Mouse (Mus musculus) embryonic stem cell, embryonic (primary cell): ENCODE data around the gene Tnk2.

ENCODE experiments used
- CTCF ChIA-PET, 4 experiments: fragments of 300-600 bp in 2 of 4; fragments of 350-600 bp in 2 of 4; sonication (Branson Sonifier 250); formaldehyde crosslinking; loops; one replicate each; lab custom pipeline; 2022; ENCODE audit warnings: inconsistent platforms in 2 of 4; lab: Charles Lee
- POLR2A ChIA-PET, 4 experiments: fragments of 300-600 bp in 2 of 4; fragments of 350-600 bp in 2 of 4; sonication (Branson Sonifier 250); formaldehyde crosslinking; loops; one replicate each; lab custom pipeline; 2022; ENCODE audit warnings: antibody characterized with exemption in 4 of 4, inconsistent platforms in 1 of 4; lab: Charles Lee

Tnk2 gene

DNA sequence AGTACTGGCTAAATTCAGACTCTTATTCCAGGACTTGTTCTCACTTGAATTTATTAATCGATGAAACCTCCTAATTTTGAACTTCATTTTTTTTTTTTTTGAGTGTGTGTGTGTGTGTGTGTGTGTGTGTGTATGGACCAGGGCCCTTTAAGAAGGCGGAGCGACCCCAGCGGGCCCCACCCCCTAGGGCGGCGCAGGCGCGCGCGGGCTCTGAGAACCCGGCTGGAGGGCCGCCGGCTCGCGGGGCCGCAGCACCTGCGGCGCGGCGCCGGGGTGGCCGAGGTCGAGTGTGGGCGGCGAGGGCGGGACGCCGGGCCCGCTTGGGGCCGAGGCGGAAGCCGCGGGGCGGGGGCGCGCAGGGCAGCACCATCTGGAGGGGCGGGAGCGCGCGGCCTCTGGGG lies at the start of gene Tnk2:
TSS of gene Tnk2 (plus strand) at position 214 of the 401 bp plus-strand sequence.
- POLR2A ChIA-PET = interaction anchor here (0.6 to 7.3 kb wide), 21 partner anchors 10 to 679 kb away, joined by 3 to 161 read pairs (median 6); partner anchors contain the start of genes Tfrc (in 3 of the 4), Iqcg (in 2 of the 4), Rpl35a (in 2 of the 4) and Pcyt1a (in 1 of the 4)
- CTCF ChIA-PET = interaction anchor here (0.6 to 5.3 kb wide), 9 partner anchors 8 to 725 kb away, joined by 3 to 31 read pairs (median 4); no protein-coding TSS in a partner anchor

DNA sequence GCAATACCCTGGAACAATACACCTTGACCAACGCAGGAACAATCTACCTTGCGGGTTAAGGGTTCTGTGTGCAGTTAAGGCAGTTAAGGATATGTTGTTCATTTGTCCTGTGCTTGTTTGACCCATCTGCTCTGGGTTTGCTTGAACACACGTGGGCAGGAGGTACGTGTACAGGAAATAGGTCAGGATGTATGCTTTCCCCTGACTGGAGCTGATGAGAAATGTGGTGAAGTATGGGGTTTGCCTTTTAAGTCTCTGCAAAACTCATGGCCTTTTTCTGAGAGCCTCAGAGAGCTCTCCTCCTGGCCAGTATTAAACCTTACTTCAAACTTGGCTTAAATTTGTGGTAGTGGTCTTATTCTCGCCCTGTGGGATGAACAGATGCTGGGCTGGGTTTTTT lies 49.8 kb upstream of the Tnk2 start:
- POLR2A ChIA-PET = interaction anchor here in 3 of 4 experiments (0.8 to 7.9 kb wide), 8 partner anchors 15 to 86 kb away, joined by 3 to 48 read pairs (median 5); partner anchors contain the start of gene Tfrc (in 2 of the 3)

DNA sequence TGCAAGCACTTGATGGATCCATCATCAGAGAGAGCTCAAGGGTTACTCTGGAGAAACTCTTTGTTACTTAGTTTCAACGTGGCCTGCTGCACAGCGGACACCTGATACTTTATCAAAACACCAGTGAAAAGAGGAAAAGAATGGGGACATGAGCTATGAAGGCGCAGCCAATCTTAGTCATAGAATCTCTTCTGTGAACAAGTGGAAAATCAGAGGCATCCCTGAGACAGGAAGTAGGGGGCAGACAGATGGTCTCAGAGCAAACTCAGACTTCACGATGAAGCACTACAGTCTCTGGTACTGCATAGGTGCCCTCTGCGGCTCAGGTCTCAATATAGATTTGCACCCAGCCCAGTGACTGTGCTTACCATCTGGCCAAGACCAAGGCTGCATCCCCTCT lies 49.0 kb upstream of the Tnk2 start:
- CTCF ChIA-PET = interaction anchor here in 1 of 4 experiments (0.6 kb wide), 1 partner anchor 95 kb away, joined by 3 read pairs; no protein-coding TSS in a partner anchor

More for the DNA sequence above, 49.8 kb upstream of the Tnk2 start:
- CTCF ChIA-PET = interaction anchor here in 1 of 4 experiments (0.6 kb wide), 1 partner anchor 630 kb away, joined by 3 read pairs; no protein-coding TSS in a partner anchor

GRCm38 (mm10) chr16:32595142-32595855 lies 48.4 kb upstream of the Tnk2 start:
- POLR2A ChIA-PET = interaction anchor here in 2 of 4 experiments (0.8 to 7.9 kb wide), 6 partner anchors 14 to 87 kb away, joined by 3 to 48 read pairs (median 7); partner anchors contain the start of gene Tfrc (in 2 of the 2)
- CTCF ChIA-PET = interaction anchor here in 1 of 4 experiments (0.6 kb wide), 1 partner anchor 94 kb away, joined by 3 read pairs; no protein-coding TSS in a partner anchor

More for the DNA sequence above, 49.0 kb upstream of the Tnk2 start:
- POLR2A ChIA-PET = interaction anchor here in 3 of 4 experiments (0.8 to 7.9 kb wide), 7 partner anchors 14 to 86 kb away, joined by 3 to 48 read pairs (median 4); partner anchors contain the start of gene Tfrc (in 2 of the 3)

GRCm38 (mm10) chr16:32597909-32598381 lies 45.7 kb upstream of the Tnk2 start:
- CTCF ChIA-PET = no interaction called here

GRCm38 (mm10) chr16:32599151-32599550 lies 44.5 kb upstream of the Tnk2 start:
- ChIA-PET POLR2A (interaction anchor here in 3 of 4 experiments (0.6 to 4.4 kb wide), 6 partner anchors 10 to 278 kb away, joined by 3 to 36 read pairs (median 8); partner anchors contain the start of gene Tfrc (in 2 of the 3)), CTCF (interaction anchor here in 1 of 4 experiments (0.6 kb wide), 1 partner anchor 140 kb away, joined by 4 read pairs; no protein-coding TSS in a partner anchor)

More at GRCm38 (mm10) chr16:32597909-32598381, 45.7 kb upstream of the Tnk2 start:
- POLR2A ChIA-PET = interaction anchor here in 3 of 4 experiments (0.9 to 4.4 kb wide), 9 partner anchors 11 to 87 kb away, joined by 3 to 36 read pairs (median 5); partner anchors contain the start of gene Tfrc (in 3 of the 3)

- CTCF ChIA-PET = no interaction called here
- POLR2A ChIA-PET = no interaction called here
Observed at GRCm38 (mm10) chr16:32602193-32602685, 41.4 kb upstream of the Tnk2 start.

GRCm38 (mm10) chr16:32607562-32608343 lies 35.9 kb upstream of the Tnk2 start:
- ChIA-PET POLR2A (interaction anchor here (0.6 to 10.0 kb wide), 59 partner anchors 8 to 664 kb away, joined by 3 to 169 read pairs (median 7); partner anchors contain the start of genes Fbxo45 (in 1 of the 4), Rnf168 (in 1 of the 4), Senp5 (in 1 of the 4) and Smco1 (in 1 of the 4)), CTCF (interaction anchor here in 3 of 4 experiments (0.6 to 2.0 kb wide), 3 partner anchors 108 to 1569 kb away, joined by 3 to 6 read pairs (median 5); no protein-coding TSS in a partner anchor)

GRCm38 (mm10) chr16:32608344-32608711 lies 35.3 kb upstream of the Tnk2 start:
- CTCF ChIA-PET = interaction anchor here in 3 of 4 experiments (0.5 to 2.0 kb wide), 7 partner anchors 51 to 613 kb away, joined by 3 to 9 read pairs (median 4); no protein-coding TSS in a partner anchor
- POLR2A ChIA-PET = interaction anchor here (0.6 to 10.0 kb wide), 118 partner anchors 8 to 820 kb away, joined by 3 to 169 read pairs (median 5); partner anchors contain the start of genes Fbxo45 (in 2 of the 4), Pcyt1a (in 2 of the 4), Wdr53 (in 2 of the 4) and Iqcg (in 1 of the 4)

DNA sequence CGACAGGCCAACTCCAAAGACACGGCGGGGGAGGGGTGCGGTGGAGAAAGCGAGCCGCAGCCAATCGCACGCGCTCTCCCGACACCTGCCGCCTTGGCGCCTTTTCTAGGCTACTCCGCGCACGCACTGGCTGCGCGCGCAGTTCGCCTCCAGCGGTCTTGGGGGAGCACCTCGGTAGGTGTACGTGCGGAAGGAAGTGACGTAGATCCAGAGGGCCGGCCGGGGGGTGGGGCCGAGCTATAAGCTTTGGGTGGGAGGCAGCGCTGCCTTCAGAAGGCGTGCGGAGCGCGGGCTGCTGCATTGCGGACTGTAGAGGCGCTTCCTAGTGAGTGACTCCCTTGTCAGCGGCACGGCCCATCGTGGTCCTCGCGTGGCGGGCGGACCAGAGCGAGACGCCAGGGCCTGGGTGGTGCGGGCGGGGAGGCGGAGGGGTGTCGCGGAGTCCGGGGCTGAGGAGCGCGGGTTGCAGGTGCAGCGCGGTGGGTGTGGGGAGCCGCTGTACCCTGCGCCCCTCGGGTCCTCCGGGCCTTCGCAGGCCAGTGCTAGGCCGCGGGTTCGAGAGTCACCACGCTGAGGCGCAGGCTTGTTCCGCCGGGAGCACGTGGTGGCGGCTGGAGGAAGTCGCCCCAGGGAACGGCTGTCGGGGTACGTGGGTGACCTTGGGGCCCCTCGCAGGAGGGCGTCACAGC lies 34.8 kb upstream of the Tnk2 start, which contains the start of gene Tfrc:
TSS of gene Tfrc (plus strand) at position 209 of the 689 bp plus-strand sequence.
- ChIA-PET POLR2A (interaction anchor here (0.5 to 10.0 kb wide), 149 partner anchors 8 to 820 kb away, joined by 3 to 169 read pairs (median 5); partner anchors contain the start of genes Fbxo45 (in 2 of the 4), Pcyt1a (in 2 of the 4), Tnk2 (in 2 of the 4) and Wdr53 (in 2 of the 4)), CTCF (interaction anchor here (0.5 to 2.0 kb wide), 13 partner anchors 50 to 613 kb away, joined by 3 to 9 read pairs (median 4); no protein-coding TSS in a partner anchor)

DNA sequence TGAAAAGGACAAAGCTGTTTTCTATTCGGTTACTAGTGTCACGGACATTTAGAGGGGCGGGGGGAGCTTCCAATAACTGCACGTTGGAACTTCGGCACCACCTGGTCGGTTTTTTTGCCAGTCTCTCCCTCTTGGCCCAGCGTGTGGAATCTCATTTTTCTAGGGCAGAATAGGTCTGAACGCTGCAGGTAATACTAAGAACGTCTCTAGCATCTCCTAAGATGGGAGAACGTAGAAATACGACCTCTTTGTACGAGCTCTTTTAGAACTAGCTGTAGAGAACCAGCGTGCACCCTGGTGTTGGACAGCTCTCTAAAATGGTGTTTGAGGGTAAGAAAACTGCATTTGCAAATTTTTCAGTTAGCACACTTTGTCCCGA lies 34.3 kb upstream of the Tnk2 start:
- ChIA-PET POLR2A (interaction anchor here (0.5 to 10.0 kb wide), 123 partner anchors 7 to 641 kb away, joined by 3 to 169 read pairs (median 5); partner anchors contain the start of genes Fbxo45 (in 2 of the 4), Tnk2 (in 2 of the 4), Wdr53 (in 2 of the 4) and Pcyt1a (in 1 of the 4)), CTCF (interaction anchor here in 3 of 4 experiments (0.5 to 2.0 kb wide), 8 partner anchors 61 to 203 kb away, joined by 3 to 6 read pairs (median 4); no protein-coding TSS in a partner anchor)

DNA sequence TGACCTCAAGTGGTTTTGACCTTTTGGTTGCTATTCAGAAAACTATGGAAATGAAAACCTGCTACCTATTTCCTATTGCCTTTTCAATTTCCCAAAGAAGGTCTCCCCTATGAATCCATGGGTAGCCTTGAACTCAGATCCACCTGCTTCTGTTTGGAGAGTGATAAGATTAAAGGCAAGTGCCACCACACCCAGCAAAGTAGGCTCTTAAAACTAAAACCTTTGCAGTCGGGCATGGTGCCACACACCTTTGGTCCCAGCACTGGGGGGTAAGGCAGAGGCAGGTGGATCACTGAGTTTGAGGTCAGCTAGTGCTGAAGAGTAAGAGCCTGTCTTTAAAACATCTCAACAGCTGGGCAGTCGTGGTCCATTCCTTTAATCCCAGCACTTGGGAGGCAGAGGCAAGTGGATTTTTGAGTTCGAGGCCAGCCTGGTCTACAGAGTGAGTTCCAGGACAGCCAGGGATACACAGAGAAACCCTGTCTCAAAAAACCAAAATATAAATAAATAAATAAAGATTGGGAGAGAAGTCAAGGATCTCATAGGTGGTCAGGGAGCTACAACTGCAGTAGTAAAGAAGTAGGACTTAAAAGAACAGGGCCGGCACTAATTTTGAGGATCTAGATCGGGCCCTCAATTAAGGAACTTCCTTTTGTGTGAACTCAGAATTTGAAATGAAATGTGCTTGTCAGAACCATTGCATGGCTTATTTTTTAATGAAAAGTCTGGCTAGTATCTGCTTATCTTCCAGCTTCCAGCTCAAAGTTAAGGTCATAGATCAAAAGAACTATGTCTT lies 33.0 kb upstream of the Tnk2 start:
- ChIA-PET CTCF (interaction anchor here in 1 of 4 experiments (1.3 kb wide), 1 partner anchor 25 kb away, joined by 3 read pairs; no protein-coding TSS in a partner anchor), POLR2A (interaction anchor here in 3 of 4 experiments (0.6 to 10.0 kb wide), 51 partner anchors 10 to 319 kb away, joined by 3 to 169 read pairs (median 6); partner anchors contain the start of gene Tnk2 (in 1 of the 3))

DNA sequence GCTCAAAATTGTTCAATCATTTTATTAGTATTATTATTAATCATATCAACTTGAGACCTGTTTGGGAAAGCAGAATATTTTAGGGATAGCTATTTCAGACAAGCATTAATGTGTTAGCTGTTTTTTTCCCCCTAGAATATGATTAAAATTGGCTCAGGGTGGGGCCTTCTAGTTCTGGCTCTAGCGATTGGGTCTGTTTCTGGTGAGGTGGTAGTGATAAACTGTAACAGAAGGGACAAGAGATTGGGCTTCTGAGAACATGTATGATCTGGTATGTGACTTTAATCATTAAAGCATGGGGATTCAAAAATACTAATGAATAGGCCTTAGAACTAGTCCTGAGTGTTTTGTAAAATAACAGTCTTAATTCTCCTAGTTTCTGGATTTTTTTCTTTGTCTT lies 31.6 kb upstream of the Tnk2 start:
- ChIA-PET POLR2A (interaction anchor here in 3 of 4 experiments (0.6 to 10.0 kb wide), 25 partner anchors 9 to 112 kb away, joined by 3 to 169 read pairs (median 5); partner anchors contain the start of gene Tnk2 (in 1 of the 3)), CTCF (interaction anchor here (0.6 to 1.3 kb wide), 4 partner anchors 23 to 459 kb away, joined by 3 to 7 read pairs (median 6); no protein-coding TSS in a partner anchor)

GRCm38 (mm10) chr16:32613269-32613834 lies 30.3 kb upstream of the Tnk2 start:
- ChIA-PET CTCF (interaction anchor here (0.6 to 1.5 kb wide), 10 partner anchors 10 to 675 kb away, joined by 3 to 23 read pairs (median 6); no protein-coding TSS in a partner anchor), POLR2A (interaction anchor here in 3 of 4 experiments (0.6 to 10.0 kb wide), 18 partner anchors 7 to 421 kb away, joined by 3 to 169 read pairs (median 4); no protein-coding TSS in a partner anchor)
